Mouse (Mus musculus) cortical plate, adult 2 months (tissue): ENCODE data around the gene Arcn1.

Experiments used
- CTCF ChIP-seq: fragments of 200-500 bp; IDR thresholded peaks from 2 replicates; pipeline ENCODE4 v1.5.1; 2011; ENCODE audit warnings: mild to moderate bottlenecking, control low read depth, low read length; ENCODE audit not compliant: insufficient read depth; ENCODE audit errors: extremely low read depth
- POLR2A ChIP-seq: fragments of 200-500 bp; IDR thresholded peaks from 2 replicates; pipeline ENCODE4 v1.6.1; 2011; ENCODE audit warnings: mild to moderate bottlenecking, low read length, control low read depth; ENCODE audit not compliant: insufficient read depth; ENCODE audit errors: extremely low read depth

- TF ChIP-seq CTCF (no peak), POLR2A (no peak)
Observed at GRCm38 (mm10) chr9:44720358-44721153, 47.1 kb downstream of the Arcn1 start.
